Mouse (Mus musculus): ENCODE results near the gene Grb14. TPM values are rescaled to one million over a fixed set of nuclear protein-coding genes. Genes with fewer than 3 reads are reported as not detected.

Grb14 gene
- polyA plus RNA-seq (2017; shearing (Covaris generic)): not detected

DNA sequence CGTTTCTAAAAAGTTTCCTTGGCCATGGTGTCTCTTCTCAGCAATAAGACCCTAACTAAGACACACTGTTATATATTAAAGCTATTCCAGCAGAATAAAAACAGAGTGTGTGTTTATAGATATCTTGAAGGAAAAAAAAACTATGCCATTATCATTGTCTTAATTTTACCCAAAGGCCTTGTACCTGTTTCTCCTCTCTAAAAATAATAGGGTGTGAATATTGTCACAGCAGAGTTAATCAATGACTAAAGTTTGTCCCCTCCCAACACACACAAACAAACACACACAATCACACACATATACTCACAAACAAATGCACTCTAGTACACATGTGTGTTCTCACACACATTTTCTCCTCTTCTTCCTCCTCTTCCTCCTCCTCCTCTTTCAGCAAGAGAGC lies at the start of gene Grb14:
Grb14 (minus strand) TSS at position 101 of the 400 bp plus-strand sequence.

Other genes starting within 250 kb of the Grb14 start
- gene Cobll1, start 214.4 kb upstream of the Grb14 start, polyA plus RNA-seq (2017; shearing (Covaris generic)): 18.1 TPM

Data from effector memory CD4-positive, alpha-beta T cell, adult 5 months (primary cell).